Mouse (Mus musculus): ENCODE measurements at regions not wholly inside any gene's neighbourhood (a gene's known extent, or its start where the extent isn't known, plus 50 kb on each side); places are given as distances from the start of the nearest gene placed in this dataset.

- no peak for DNase-seq
- TF ChIP-seq POLR2A (IDR thresholded peaks at IDR 0.05; ENCODE audit: low read depth, low read length) = no peak
- no peaks in the 10 kb centered on the region for H3K27me3 ChIP-seq (replicated peaks; ENCODE audit: control insufficient read depth, insufficient read depth, low read length)
- no peaks in the 10 kb centered on the region for H3K36me3 ChIP-seq (ENCODE audit: control insufficient read depth, insufficient read depth, low read length)
- no peak overlapping the region for H3K27ac ChIP-seq (ENCODE audit: insufficient read depth, low read depth, low read length)
- WGBS = 65% methylated on average over 6 of the region's 6 CpGs
- no peaks in the 10 kb centered on the region for H3K4me1 ChIP-seq (ENCODE audit: control insufficient read depth, insufficient read depth, low read length)
- H3K4me3 ChIP-seq (ENCODE audit: insufficient read depth, low read depth, low read length) = no peak overlapping the region
Measured at GRCm38 (mm10) chr17:85845059-85845458, 157.0 kb upstream of the Six2 start.

- WGBS = 71% methylated on average over 13 of the region's 13 CpGs
- no peak overlapping the region for H3K27ac ChIP-seq (ENCODE audit: insufficient read depth, low read depth, low read length)
- DNase-seq = no peak
- no peak overlapping the region for H3K4me3 ChIP-seq (ENCODE audit: insufficient read depth, low read depth, low read length)
- no peaks in the 10 kb centered on the region for H3K4me1 ChIP-seq (ENCODE audit: control insufficient read depth, insufficient read depth, low read length)
- no peaks in the 10 kb centered on the region for H3K36me3 ChIP-seq (ENCODE audit: control insufficient read depth, insufficient read depth, low read length)
- TF ChIP-seq POLR2A (IDR thresholded peaks at IDR 0.05; ENCODE audit: low read depth, low read length) (no peak), CTCF (conservative IDR thresholded peaks at IDR 0.05; ENCODE audit: insufficient read depth, insufficient read length, low read depth, low read length) (no peak)
- no peaks in the 10 kb centered on the region for H3K27me3 ChIP-seq (replicated peaks; ENCODE audit: control insufficient read depth, insufficient read depth, low read length)
Measured at GRCm38 (mm10) chr17:85844486-85844885, 156.4 kb upstream of the Six2 start.

DNA sequence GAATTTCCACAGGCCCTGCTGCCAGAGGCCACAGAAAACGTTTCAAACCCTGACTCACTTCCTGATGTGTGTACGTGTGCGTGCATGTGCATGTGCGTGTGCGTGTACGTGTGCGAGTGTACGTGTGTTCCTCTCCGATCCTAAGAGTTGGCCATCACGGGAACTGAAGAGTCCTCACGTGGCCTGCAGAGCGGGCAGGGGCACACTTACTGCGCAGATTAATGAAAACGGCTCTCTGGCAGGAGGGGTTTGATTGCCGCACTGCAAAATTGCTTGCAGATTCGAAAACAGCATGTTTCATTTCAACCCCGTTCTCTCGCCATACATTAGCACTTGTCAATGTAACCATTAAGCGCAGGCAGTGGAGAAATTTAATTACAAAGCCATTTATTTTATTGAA lies 135.0 kb upstream of the Six2 start:
- DNase-seq = no peak
- H3K27me3 ChIP-seq (replicated peaks; ENCODE audit: control insufficient read depth, insufficient read depth, low read length) = no peaks in the 10 kb centered on the region
- 64% methylated on average over 19 of the region's 19 CpGs for WGBS
- no peak for TF ChIP-seq POLR2A (IDR thresholded peaks at IDR 0.05; ENCODE audit: low read depth, low read length)
- TF ChIP-seq CTCF (conservative IDR thresholded peaks at IDR 0.05; ENCODE audit: insufficient read depth, insufficient read length, low read depth, low read length) = no peak
- H3K4me3 ChIP-seq (ENCODE audit: insufficient read depth, low read depth, low read length) = no peak overlapping the region
- H3K36me3 ChIP-seq (ENCODE audit: control insufficient read depth, insufficient read depth, low read length) = no peaks in the 10 kb centered on the region
- no peaks in the 10 kb centered on the region for H3K4me1 ChIP-seq (ENCODE audit: control insufficient read depth, insufficient read depth, low read length)
- H3K27ac ChIP-seq (ENCODE audit: insufficient read depth, low read depth, low read length) = no peak overlapping the region

- Histone ChIP-seq H3K27ac (ENCODE audit: insufficient read depth, low read depth, low read length) (no peak overlapping the region), H3K4me3 (ENCODE audit: insufficient read depth, low read depth, low read length) (no peak overlapping the region), H3K36me3 (ENCODE audit: control insufficient read depth, insufficient read depth, low read length) (no peaks in the 10 kb centered on the region), H3K4me1 (ENCODE audit: control insufficient read depth, insufficient read depth, low read length) (no peaks in the 10 kb centered on the region), H3K27me3 (replicated peaks; ENCODE audit: control insufficient read depth, insufficient read depth, low read length) (no peaks in the 10 kb centered on the region)
- TF ChIP-seq POLR2A (IDR thresholded peaks at IDR 0.05; ENCODE audit: low read depth, low read length) (no peak), CTCF (conservative IDR thresholded peaks at IDR 0.05; ENCODE audit: insufficient read depth, insufficient read length, low read depth, low read length) (no peak)
- 77% methylated on average over 4 of the region's 4 CpGs for WGBS
- DNase-seq = no peak
Measured at GRCm38 (mm10) chr17:85821861-85822260, 133.8 kb upstream of the Six2 start.

- Histone ChIP-seq H3K27ac (ENCODE audit: insufficient read depth, low read depth, low read length) (no peak overlapping the region), H3K27me3 (replicated peaks; ENCODE audit: control insufficient read depth, insufficient read depth, low read length) (no peaks in the 10 kb centered on the region), H3K4me1 (ENCODE audit: control insufficient read depth, insufficient read depth, low read length) (no peaks in the 10 kb centered on the region), H3K4me3 (ENCODE audit: insufficient read depth, low read depth, low read length) (no peak overlapping the region), H3K36me3 (ENCODE audit: control insufficient read depth, insufficient read depth, low read length) (no peaks in the 10 kb centered on the region)
- no peak for DNase-seq
- WGBS = 64% methylated on average over 17 of the region's 17 CpGs
- no peak for TF ChIP-seq CTCF (conservative IDR thresholded peaks at IDR 0.05; ENCODE audit: insufficient read depth, insufficient read length, low read depth, low read length)
- TF ChIP-seq POLR2A (IDR thresholded peaks at IDR 0.05; ENCODE audit: low read depth, low read length) = no peak
Measured at GRCm38 (mm10) chr17:85818098-85818855, 130.2 kb upstream of the Six2 start.

GRCm38 (mm10) chr17:85816521-85816920 lies 128.4 kb upstream of the Six2 start:
- DNase-seq = no peak
- no peak for TF ChIP-seq CTCF (conservative IDR thresholded peaks at IDR 0.05; ENCODE audit: insufficient read depth, insufficient read length, low read depth, low read length)
- TF ChIP-seq POLR2A (IDR thresholded peaks at IDR 0.05; ENCODE audit: low read depth, low read length) = no peak
- H3K27ac ChIP-seq (ENCODE audit: insufficient read depth, low read depth, low read length) = no peak overlapping the region
- no peak overlapping the region for H3K4me3 ChIP-seq (ENCODE audit: insufficient read depth, low read depth, low read length)
- no peaks in the 10 kb centered on the region for H3K27me3 ChIP-seq (replicated peaks; ENCODE audit: control insufficient read depth, insufficient read depth, low read length)
- H3K4me1 ChIP-seq (ENCODE audit: control insufficient read depth, insufficient read depth, low read length) = no peaks in the 10 kb centered on the region
- WGBS = 83% methylated on average over 8 of the region's 8 CpGs
- no peaks in the 10 kb centered on the region for H3K36me3 ChIP-seq (ENCODE audit: control insufficient read depth, insufficient read depth, low read length)

DNA sequence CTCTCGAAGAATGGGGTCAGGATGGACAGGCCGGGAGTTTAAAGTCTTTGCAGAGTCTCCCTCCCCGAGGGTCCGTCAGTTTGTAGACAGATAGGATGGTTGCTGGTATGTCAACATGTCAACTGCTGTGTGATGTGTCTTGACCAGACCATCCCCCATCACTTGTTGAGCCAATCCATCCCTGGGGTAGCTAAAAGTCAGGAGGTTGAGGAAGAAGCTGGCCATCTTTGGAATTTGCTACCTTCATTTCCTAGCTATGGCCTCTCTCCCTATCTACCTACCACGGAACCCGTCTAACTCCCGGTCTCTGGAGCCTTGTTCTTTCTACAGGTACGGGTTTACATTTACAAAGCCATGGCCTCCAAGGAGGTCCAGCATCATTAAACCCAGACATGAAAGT lies 128.0 kb upstream of the Six2 start:
- 90% methylated on average over 8 of the region's 8 CpGs for WGBS
- DNase-seq = no peak
- Histone ChIP-seq H3K4me3 (ENCODE audit: insufficient read depth, low read depth, low read length) (no peak overlapping the region), H3K27ac (ENCODE audit: insufficient read depth, low read depth, low read length) (no peak overlapping the region), H3K27me3 (replicated peaks; ENCODE audit: control insufficient read depth, insufficient read depth, low read length) (no peaks in the 10 kb centered on the region), H3K4me1 (ENCODE audit: control insufficient read depth, insufficient read depth, low read length) (no peaks in the 10 kb centered on the region), H3K36me3 (ENCODE audit: control insufficient read depth, insufficient read depth, low read length) (no peaks in the 10 kb centered on the region)
- TF ChIP-seq POLR2A (IDR thresholded peaks at IDR 0.05; ENCODE audit: low read depth, low read length) (no peak), CTCF (conservative IDR thresholded peaks at IDR 0.05; ENCODE audit: insufficient read depth, insufficient read length, low read depth, low read length) (no peak)
